Mouse (Mus musculus) brain, embryonic 14.5 days (tissue): ENCODE results near the gene Plekha5.

Experiments
- CTCF ChIP-seq: fragments of 200-500 bp; IDR thresholded peaks from 2 replicates; pipeline ENCODE4 v1.5.1; 2012; ENCODE audit warnings: inconsistent platforms, mild to moderate bottlenecking, moderate library complexity, borderline replicate concordance; ENCODE audit not compliant: insufficient read depth, insufficient read length; ENCODE audit errors: extremely low read depth
- POLR2A ChIP-seq: fragments of 200-500 bp; IDR thresholded peaks from 2 replicates; pipeline ENCODE4 v1.6.1; 2012; ENCODE audit warnings: mild to moderate bottlenecking, inconsistent platforms, borderline replicate concordance; ENCODE audit not compliant: poor library complexity, insufficient read depth, insufficient read length, severe bottlenecking; ENCODE audit errors: extremely low read depth

DNA sequence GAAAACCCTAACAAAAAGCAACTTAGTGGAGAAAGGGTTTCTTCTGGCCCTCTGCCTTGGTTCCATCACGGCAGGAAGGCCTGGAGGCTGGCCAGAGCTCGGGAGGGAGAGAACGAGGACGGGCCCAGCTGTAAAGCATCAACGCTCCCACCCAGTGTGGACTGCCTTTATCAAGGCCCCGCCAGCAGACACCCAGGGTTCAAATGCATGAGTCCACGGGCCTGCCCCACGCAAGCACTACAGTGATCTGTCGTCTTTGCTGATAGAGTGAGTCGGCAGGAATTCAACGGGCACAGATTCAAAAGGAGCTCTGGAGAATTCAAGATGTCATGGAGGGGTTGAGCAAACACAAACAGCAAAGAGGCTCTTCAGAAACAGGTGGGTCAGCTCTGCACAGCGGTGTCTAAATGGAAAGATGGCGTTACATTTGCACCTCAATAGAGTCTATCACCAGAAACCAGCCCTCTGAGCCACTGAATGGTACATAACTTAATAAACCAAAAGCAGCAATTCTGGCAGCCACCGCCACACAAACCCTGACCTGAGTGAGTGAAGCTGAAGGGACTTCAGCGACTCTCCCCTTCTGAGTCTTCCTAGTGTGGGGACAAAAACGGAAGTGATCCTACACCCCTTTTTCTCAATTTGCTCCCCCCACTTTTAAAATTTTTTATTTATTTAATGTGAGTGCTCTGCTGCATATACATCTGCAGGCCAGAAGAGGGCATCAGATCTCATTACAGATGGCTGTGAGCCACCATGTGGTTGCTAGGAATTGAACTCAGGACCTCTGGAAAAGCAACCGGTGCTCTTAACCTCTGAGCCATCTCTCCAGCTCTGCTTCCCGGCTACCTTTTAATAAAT is 153.3 kb downstream of the Plekha5 start:
- TF ChIP-seq CTCF: peak; percentile 2; the same call in 1 of the 2 replicates
- TF ChIP-seq POLR2A: no peak
